Mouse (Mus musculus): Measurements from ENCODE around the gene Gm11060. TPM values are rescaled to one million over a fixed set of nuclear protein-coding genes. Genes with fewer than 3 reads are reported as not detected.

Gene Gm11060
- polyA plus RNA-seq, 1 experiment from 2014 or later: not detected

DNA sequence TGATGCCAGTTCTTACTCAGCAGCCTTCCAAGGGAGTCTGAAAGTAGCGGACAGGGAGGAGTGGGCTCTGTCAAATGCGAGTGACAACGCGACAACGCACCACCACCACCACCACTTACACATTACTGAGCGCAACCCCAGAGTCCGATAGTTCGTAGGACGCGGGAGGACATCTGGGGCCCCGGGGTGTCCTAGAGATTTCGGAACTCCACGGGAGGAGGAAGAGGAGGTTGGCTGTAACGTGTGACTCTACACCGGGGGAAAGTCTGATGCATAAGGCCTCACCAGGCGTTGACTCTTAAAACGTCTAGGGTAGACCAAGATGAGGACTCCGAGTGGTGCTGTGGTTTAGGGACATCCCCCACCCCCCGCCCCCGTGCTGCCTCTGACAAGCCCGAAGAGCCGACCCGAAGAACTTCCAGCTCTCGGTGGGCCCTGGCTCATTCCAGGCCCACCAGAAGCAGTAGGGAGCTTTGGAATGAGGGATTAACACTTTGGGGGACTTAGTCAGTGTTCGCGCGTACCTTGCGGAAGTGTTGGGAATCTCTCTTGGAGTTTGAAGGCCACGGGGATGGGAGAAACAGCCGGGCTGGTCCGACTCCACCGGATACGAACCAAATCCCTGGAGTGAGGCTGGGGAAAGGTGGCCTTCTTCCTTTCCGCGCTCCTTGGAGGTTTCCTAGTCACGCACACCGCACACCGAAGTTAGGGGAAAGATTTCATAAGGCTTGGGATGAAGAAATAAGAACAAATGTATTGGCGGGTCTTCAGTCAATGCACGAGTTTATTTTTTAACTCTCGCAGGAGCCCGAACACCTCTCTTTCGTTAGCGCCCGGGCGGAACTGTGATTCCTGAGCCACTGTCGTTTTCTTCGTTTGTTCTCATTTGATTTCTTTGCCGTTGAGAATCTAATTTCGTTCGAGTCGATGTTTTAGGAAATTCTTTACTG lies 36.0 kb downstream of the Gm11060 start:
- Histone ChIP-seq H3K4me2 (replicated peaks; ENCODE audit: low read depth, low read length) (peak overlapping the region; percentile 45), H3K4me3 (ENCODE audit: low read depth, low read length) (peak overlapping the region; percentile 36; the same call in 1 of the 2 replicates), H3K27ac (ENCODE audit: low read length) (no peak overlapping the region), H3K27me3 (replicated peaks; ENCODE audit: insufficient read depth, low read length) (peaks cover 94% of the 10 kb centered on the region), H3K4me1 (ENCODE audit: insufficient read depth, low read depth, low read length) (peaks cover 4% of the 10 kb centered on the region), H3K9me3 (ENCODE audit: low read length) (no peaks in the 10 kb centered on the region), H3K9ac (replicated peaks; ENCODE audit: low read depth) (no peak overlapping the region), H3K36me3 (ENCODE audit: insufficient read depth, low read length) (no peaks in the 10 kb centered on the region)
- TF ChIP-seq EP300 (IDR thresholded peaks at IDR 0.05): no peak
- DNase-seq (ENCODE audit: low spot score): no peak
- no peak for ATAC-seq
- 3% methylated on average over 52 of the region's 52 CpGs for WGBS

GRCm38 (mm10) chr2:105128564-105128963 lies 36.7 kb downstream of the Gm11060 start:
- H3K9ac ChIP-seq (replicated peaks; ENCODE audit: low read depth): no peak overlapping the region
- peaks cover 4% of the 10 kb centered on the region for H3K4me1 ChIP-seq (ENCODE audit: insufficient read depth, low read depth, low read length)
- TF ChIP-seq EP300 (IDR thresholded peaks at IDR 0.05): no peak
- no peak for TF ChIP-seq CTCF (IDR thresholded peaks at IDR 0.05)
- no peaks in the 10 kb centered on the region for H3K36me3 ChIP-seq (ENCODE audit: insufficient read depth, low read length)
- peak overlapping the region; percentile 12; the same call in 1 of the 2 replicates for H3K4me3 ChIP-seq (ENCODE audit: low read depth, low read length)
- WGBS: 8% methylated on average over 12 of the region's 12 CpGs
- peak overlapping the region; percentile 33 for H3K4me2 ChIP-seq (replicated peaks; ENCODE audit: low read depth, low read length)
- no peak for ATAC-seq
- H3K9me3 ChIP-seq (ENCODE audit: low read length): no peaks in the 10 kb centered on the region
- no peak overlapping the region for H3K27ac ChIP-seq (ENCODE audit: low read length)
- H3K27me3 ChIP-seq (replicated peaks; ENCODE audit: insufficient read depth, low read length): peaks cover 95% of the 10 kb centered on the region
- no peak for DNase-seq (ENCODE audit: low spot score)

DNA sequence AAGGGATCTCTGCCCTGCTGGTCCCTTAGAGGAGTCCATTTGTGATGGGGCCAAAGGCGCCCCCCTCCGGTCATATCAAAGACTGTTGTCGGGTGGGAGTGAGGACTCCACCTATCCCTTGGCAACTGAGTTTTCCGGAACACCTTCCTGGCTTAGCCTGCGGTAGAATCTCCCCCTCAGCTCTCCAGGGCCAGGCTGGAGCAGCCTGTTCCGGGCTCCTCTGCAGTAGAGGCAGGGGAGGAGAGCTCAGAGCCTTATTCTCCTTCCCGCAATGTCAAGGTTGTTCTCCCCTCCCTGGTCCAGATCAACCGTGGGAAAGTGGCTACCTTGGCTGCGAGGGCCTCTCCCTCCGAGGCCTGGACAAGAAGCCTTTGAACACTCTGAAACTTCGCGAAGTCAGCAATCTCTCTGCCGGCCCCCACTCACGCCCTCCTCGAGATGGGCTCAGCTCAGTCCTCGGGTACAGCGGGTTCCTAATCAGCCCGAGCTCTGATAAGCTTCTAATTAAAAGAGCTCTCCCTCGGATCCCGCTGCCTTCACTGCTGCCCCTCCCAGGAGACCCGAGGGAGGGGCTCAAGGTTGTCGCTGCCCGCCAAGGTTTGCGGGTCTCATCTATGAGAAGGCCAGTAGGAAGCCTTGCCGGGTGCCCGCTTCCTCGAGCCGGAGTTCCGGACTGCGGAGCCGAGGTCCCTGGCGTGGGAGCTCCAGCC lies 38.7 kb downstream of the Gm11060 start:
- Histone ChIP-seq H3K4me2 (replicated peaks; ENCODE audit: low read depth, low read length) (no peak overlapping the region), H3K9ac (replicated peaks; ENCODE audit: low read depth) (no peak overlapping the region), H3K27me3 (replicated peaks; ENCODE audit: insufficient read depth, low read length) (peaks cover 94% of the 10 kb centered on the region), H3K4me1 (ENCODE audit: insufficient read depth, low read depth, low read length) (peaks cover 4% of the 10 kb centered on the region), H3K36me3 (ENCODE audit: insufficient read depth, low read length) (no peaks in the 10 kb centered on the region), H3K27ac (ENCODE audit: low read length) (no peak overlapping the region), H3K9me3 (ENCODE audit: low read length) (no peaks in the 10 kb centered on the region), H3K4me3 (ENCODE audit: low read depth, low read length) (no peak overlapping the region)
- TF ChIP-seq CTCF (IDR thresholded peaks at IDR 0.05): no peak
- TF ChIP-seq EP300 (IDR thresholded peaks at IDR 0.05): no peak
- 2% methylated on average over 32 of the region's 32 CpGs for WGBS
- ATAC-seq (no peak), DNase-seq (ENCODE audit: low spot score) (no peak)

- TF ChIP-seq EP300 (IDR thresholded peaks at IDR 0.05) (no peak), CTCF (IDR thresholded peaks at IDR 0.05) (no peak)
- DNase-seq (ENCODE audit: low spot score) (no peak), ATAC-seq (no peak)
- Histone ChIP-seq H3K4me1 (ENCODE audit: insufficient read depth, low read depth, low read length) (peaks cover 2% of the 10 kb centered on the region), H3K36me3 (ENCODE audit: insufficient read depth, low read length) (no peaks in the 10 kb centered on the region), H3K9me3 (ENCODE audit: low read length) (no peaks in the 10 kb centered on the region), H3K27me3 (replicated peaks; ENCODE audit: insufficient read depth, low read length) (peaks cover 94% of the 10 kb centered on the region), H3K9ac (replicated peaks; ENCODE audit: low read depth) (no peak overlapping the region), H3K27ac (ENCODE audit: low read length) (no peak overlapping the region), H3K4me3 (ENCODE audit: low read depth, low read length) (no peak overlapping the region), H3K4me2 (replicated peaks; ENCODE audit: low read depth, low read length) (no peak overlapping the region)
- WGBS: 7% methylated on average over 12 of the region's 12 CpGs
Observed at GRCm38 (mm10) chr2:105131061-105131810, 39.4 kb downstream of the Gm11060 start.

- Histone ChIP-seq H3K9ac (replicated peaks; ENCODE audit: low read depth) (no peak overlapping the region), H3K4me3 (ENCODE audit: low read depth, low read length) (no peak overlapping the region)
- no peak for TF ChIP-seq EP300 (IDR thresholded peaks at IDR 0.05)
- TF ChIP-seq CTCF (IDR thresholded peaks at IDR 0.05): no peak
Observed at GRCm38 (mm10) chr2:105131811-105132100, 39.9 kb downstream of the Gm11060 start.

DNA sequence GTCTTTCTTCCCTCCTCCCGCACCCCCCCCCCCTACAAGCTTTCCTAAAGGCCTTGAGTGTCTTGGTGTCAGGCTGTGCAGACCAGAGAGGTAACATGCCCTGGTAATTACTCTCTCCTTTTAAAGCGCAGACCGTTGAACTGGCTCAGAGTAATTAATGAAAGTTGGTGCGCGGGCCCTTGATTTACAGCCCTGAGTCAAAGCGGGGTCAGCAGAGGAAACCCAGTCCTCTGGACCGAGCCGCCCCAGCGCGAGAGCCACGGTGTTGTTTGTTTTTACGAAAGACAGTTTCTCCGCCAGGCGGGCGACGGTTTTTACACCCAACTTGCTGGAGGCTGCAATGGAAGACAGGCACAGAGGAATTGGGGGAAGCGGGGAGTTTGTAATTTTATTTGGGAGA lies 40.5 kb downstream of the Gm11060 start:
- no peak overlapping the region for H3K9ac ChIP-seq (replicated peaks; ENCODE audit: low read depth)
- no peak for TF ChIP-seq CTCF (IDR thresholded peaks at IDR 0.05)
- TF ChIP-seq EP300 (IDR thresholded peaks at IDR 0.05): no peak
- no peaks in the 10 kb centered on the region for H3K9me3 ChIP-seq (ENCODE audit: low read length)
- H3K27ac ChIP-seq (ENCODE audit: low read length): no peak overlapping the region
- no peak for ATAC-seq
- H3K4me3 ChIP-seq (ENCODE audit: low read depth, low read length): no peak overlapping the region
- peaks cover 90% of the 10 kb centered on the region for H3K27me3 ChIP-seq (replicated peaks; ENCODE audit: insufficient read depth, low read length)
- no peaks in the 10 kb centered on the region for H3K36me3 ChIP-seq (ENCODE audit: insufficient read depth, low read length)
- 3% methylated on average over 16 of the region's 17 CpGs for WGBS
- DNase-seq (ENCODE audit: low spot score): no peak
- H3K4me1 ChIP-seq (ENCODE audit: insufficient read depth, low read depth, low read length): no peaks in the 10 kb centered on the region
- H3K4me2 ChIP-seq (replicated peaks; ENCODE audit: low read depth, low read length): no peak overlapping the region

More at GRCm38 (mm10) chr2:105131811-105132100, 39.9 kb downstream of the Gm11060 start:
- no peak for ATAC-seq
- no peak for DNase-seq (ENCODE audit: low spot score)
- Histone ChIP-seq H3K27ac (ENCODE audit: low read length) (no peak overlapping the region), H3K36me3 (ENCODE audit: insufficient read depth, low read length) (no peaks in the 10 kb centered on the region), H3K27me3 (replicated peaks; ENCODE audit: insufficient read depth, low read length) (peaks cover 92% of the 10 kb centered on the region), H3K4me1 (ENCODE audit: insufficient read depth, low read depth, low read length) (no peaks in the 10 kb centered on the region; the same call in 1 of the 2 replicates), H3K9me3 (ENCODE audit: low read length) (no peaks in the 10 kb centered on the region), H3K4me2 (replicated peaks; ENCODE audit: low read depth, low read length) (no peak overlapping the region)
- WGBS: 18% methylated on average over 2 of the region's 2 CpGs
